ENCODE assay signal across 9 mouse cellular contexts in the genomic region with DNA sequence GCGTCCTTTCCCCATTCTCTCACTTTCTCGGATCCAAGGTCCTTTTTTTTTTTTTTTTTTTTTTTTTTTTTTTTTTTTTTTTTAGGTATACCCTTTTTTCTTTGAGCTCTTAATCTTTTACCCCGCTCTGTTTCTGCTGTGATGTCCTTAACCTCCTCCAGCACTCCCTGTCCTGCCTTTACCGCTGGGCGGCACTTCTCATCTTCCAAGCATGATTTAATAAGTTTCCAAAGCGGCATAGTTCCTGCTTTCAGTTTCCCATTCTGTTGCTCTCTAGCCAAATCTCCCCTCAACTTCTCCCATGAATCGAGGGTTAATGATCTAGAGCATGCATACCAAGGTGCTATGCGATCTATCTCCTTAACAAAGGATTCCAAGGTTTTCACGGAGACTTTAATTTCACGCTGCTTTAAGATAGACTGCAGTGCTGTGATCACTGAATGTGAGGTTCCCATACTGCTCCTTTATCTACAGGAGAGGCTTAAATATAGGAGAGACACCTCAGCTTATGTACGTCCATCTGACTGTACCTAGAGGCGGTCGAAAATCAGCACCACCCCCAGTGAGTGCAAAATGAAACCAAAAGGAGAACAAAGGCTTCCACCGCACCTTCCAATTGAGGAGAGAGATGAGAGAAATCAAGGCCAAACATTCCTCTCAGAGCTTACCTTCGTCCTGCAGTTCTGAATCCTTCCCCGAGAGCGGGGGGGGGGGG. TPM values are rescaled to one million over a fixed set of nuclear protein-coding genes. Genes with fewer than 3 reads are reported as not detected.
A peak's percentile ranks its signal among the peaks of the same experiment; 100 is the strongest.
DNase-seq lines count a peak whose midpoint lies in the region; ATAC-seq and TF ChIP-seq lines count a peak whose summit lies in the region.
"Had no signal": no experiment of that assay in that cellular context is flagged by ENCODE, and none has a peak within 500 bp of the region (broad histone marks: within the 10 kb centered on the region; RNA-seq: fewer than 3 reads in every experiment).

No protein-coding gene starts in this region.

- peak overlapping the region; percentile 28 for H3K4me3 ChIP-seq in forebrain, embryonic 15.5 days
- H3K4me3 ChIP-seq in forebrain, embryonic 12.5 days (replicated peaks) = no peak overlapping the region
- H3K4me3 ChIP-seq in midbrain, embryonic 14.5 days (replicated peaks; ENCODE audit: low read depth, low read length) = peak overlapping the region; percentile 15
- no peak overlapping the region for H3K4me3 ChIP-seq in midbrain, embryonic 10.5 days
- H3K4me3 ChIP-seq in forebrain, embryonic 16.5 days (replicated peaks; ENCODE audit: low read length) = peak overlapping the region; percentile 18
- H3K4me3 ChIP-seq in liver, postnatal 0 days (ENCODE audit: low read depth, low read length) = no peak overlapping the region

- H3K4me1 ChIP-seq in forebrain, embryonic 15.5 days = no peaks in the 10 kb centered on the region
- no peaks in the 10 kb centered on the region for H3K4me1 ChIP-seq in forebrain, embryonic 12.5 days
- H3K4me1 ChIP-seq in midbrain, embryonic 14.5 days (ENCODE audit: control insufficient read depth, insufficient read depth, low read length) = no peaks in the 10 kb centered on the region
- no peaks in the 10 kb centered on the region for H3K4me1 ChIP-seq in midbrain, embryonic 10.5 days
- H3K4me1 ChIP-seq in forebrain, embryonic 16.5 days (replicated peaks; ENCODE audit: control insufficient read depth, insufficient read depth, low read length) = no peaks in the 10 kb centered on the region
- no peaks in the 10 kb centered on the region for H3K4me1 ChIP-seq in liver, postnatal 0 days (ENCODE audit: insufficient read depth)

- ATAC-seq in forebrain, embryonic 15.5 days (replicated peaks) = no peak
- no peak for ATAC-seq in forebrain, embryonic 12.5 days (ENCODE audit: low FRiP score)
- no peak for ATAC-seq in midbrain, embryonic 14.5 days (ENCODE audit: low FRiP score, low TSS enrichment)
- 0 out of 2 replicates have a peak, but pooled peaks have one; percentile 36 for ATAC-seq in forebrain, embryonic 16.5 days
- ATAC-seq in liver, postnatal 0 days = no peak
- ATAC-seq: Patski had no signal

- peak; percentile 6 for DNase-seq in midbrain, embryonic 14.5 days
- DNase-seq in midbrain, embryonic 10.5 days (ENCODE audit: low spot score) = no peak
- DNase-seq in liver, postnatal 0 days = no peak
- DNase-seq in testis, postnatal 10 days (ENCODE audit: low spot score) = no peak

- TF ChIP-seq EP300 in liver, postnatal 0 days (IDR thresholded peaks at IDR 0.05; ENCODE audit: low read depth) = no peak

- no peak overlapping the region for H3K27ac ChIP-seq in forebrain, embryonic 15.5 days (replicated peaks)
- H3K27ac ChIP-seq in forebrain, embryonic 12.5 days = no peak overlapping the region
- H3K27ac ChIP-seq in midbrain, embryonic 14.5 days (replicated peaks; ENCODE audit: low read depth, low read length) = no peak overlapping the region
- no peak overlapping the region for H3K27ac ChIP-seq in midbrain, embryonic 10.5 days (replicated peaks)
- no peak overlapping the region for H3K27ac ChIP-seq in forebrain, embryonic 16.5 days (ENCODE audit: low read length)
- H3K27ac ChIP-seq in liver, postnatal 0 days (ENCODE audit: low read depth) = no peak overlapping the region
- H3K27ac ChIP-seq: liver, embryonic 14.5 days had no signal

- H3K36me3 ChIP-seq in forebrain, embryonic 15.5 days = no peaks in the 10 kb centered on the region
- no peaks in the 10 kb centered on the region for H3K36me3 ChIP-seq in forebrain, embryonic 12.5 days (replicated peaks)
- no peaks in the 10 kb centered on the region for H3K36me3 ChIP-seq in midbrain, embryonic 14.5 days (ENCODE audit: control insufficient read depth, insufficient read depth, low read length)
- no peaks in the 10 kb centered on the region for H3K36me3 ChIP-seq in midbrain, embryonic 10.5 days
- H3K36me3 ChIP-seq in forebrain, embryonic 16.5 days (ENCODE audit: control insufficient read depth, insufficient read depth) = no peaks in the 10 kb centered on the region
- H3K36me3 ChIP-seq in liver, postnatal 0 days (replicated peaks; ENCODE audit: insufficient read depth, low read length) = no peaks in the 10 kb centered on the region

- H3K9me3 ChIP-seq in forebrain, embryonic 15.5 days = no peaks in the 10 kb centered on the region
- H3K9me3 ChIP-seq in forebrain, embryonic 12.5 days = peaks cover 21% of the 10 kb centered on the region
- no peaks in the 10 kb centered on the region; the same call in 1 of the 2 replicates for H3K9me3 ChIP-seq in midbrain, embryonic 14.5 days (ENCODE audit: control insufficient read depth, low read length)
- peaks cover 25% of the 10 kb centered on the region for H3K9me3 ChIP-seq in midbrain, embryonic 10.5 days (replicated peaks)
- H3K9me3 ChIP-seq in forebrain, embryonic 16.5 days (ENCODE audit: control insufficient read depth, low read length) = no peaks in the 10 kb centered on the region
- H3K9me3 ChIP-seq in liver, postnatal 0 days (ENCODE audit: low read length) = peaks cover 7% of the 10 kb centered on the region

- 87% methylated on average over 17 of the region's 17 CpGs for WGBS in forebrain, embryonic 15.5 days
- WGBS in forebrain, embryonic 12.5 days = 87% methylated on average over 17 of the region's 17 CpGs
- WGBS in midbrain, embryonic 14.5 days = 83% methylated on average over 17 of the region's 17 CpGs
- 87% methylated on average over 17 of the region's 17 CpGs for WGBS in midbrain, embryonic 10.5 days
- 87% methylated on average over 16 of the region's 17 CpGs for WGBS in forebrain, embryonic 16.5 days
- WGBS in liver, postnatal 0 days (ENCODE audit: insufficient replicate concordance) = 88% methylated on average over 16 of the region's 17 CpGs

- H3K27me3 ChIP-seq in forebrain, embryonic 15.5 days = no peaks in the 10 kb centered on the region
- no peaks in the 10 kb centered on the region for H3K27me3 ChIP-seq in forebrain, embryonic 12.5 days
- no peaks in the 10 kb centered on the region for H3K27me3 ChIP-seq in midbrain, embryonic 14.5 days (ENCODE audit: control insufficient read depth, insufficient read depth, low read length)
- H3K27me3 ChIP-seq in midbrain, embryonic 10.5 days (ENCODE audit: low read depth, poor library complexity, severe bottlenecking) = no peaks in the 10 kb centered on the region
- no peaks in the 10 kb centered on the region for H3K27me3 ChIP-seq in forebrain, embryonic 16.5 days (replicated peaks; ENCODE audit: control insufficient read depth, insufficient read depth, low read length)
- no peaks in the 10 kb centered on the region for H3K27me3 ChIP-seq in liver, postnatal 0 days (ENCODE audit: insufficient read depth, low read length)
- H3K27me3 ChIP-seq: Patski had no signal

- no peak for TF ChIP-seq CTCF in liver, postnatal 0 days (IDR thresholded peaks at IDR 0.05; ENCODE audit: low read depth)

- peak overlapping the region; percentile 24 for H3K4me2 ChIP-seq in forebrain, embryonic 15.5 days (replicated peaks)
- H3K4me2 ChIP-seq in forebrain, embryonic 12.5 days = no peak overlapping the region
- peak overlapping the region; percentile 27; the same call in 1 of the 2 replicates for H3K4me2 ChIP-seq in midbrain, embryonic 14.5 days (ENCODE audit: low read length)
- peak overlapping the region; percentile 12 for H3K4me2 ChIP-seq in forebrain, embryonic 16.5 days (ENCODE audit: low read length)
- no peak overlapping the region for H3K4me2 ChIP-seq in liver, postnatal 0 days (ENCODE audit: low read depth, low read length)

- H3K9ac ChIP-seq in forebrain, embryonic 15.5 days (replicated peaks) = no peak overlapping the region
- H3K9ac ChIP-seq in forebrain, embryonic 12.5 days = no peak overlapping the region
- H3K9ac ChIP-seq in midbrain, embryonic 14.5 days (replicated peaks; ENCODE audit: low read length) = no peak overlapping the region
- H3K9ac ChIP-seq in forebrain, embryonic 16.5 days (replicated peaks; ENCODE audit: low read depth, low read length) = peak overlapping the region; percentile 13; the same call in 1 of the 2 replicates
- H3K9ac ChIP-seq in liver, postnatal 0 days (replicated peaks) = no peak overlapping the region
- H3K9ac ChIP-seq: liver, embryonic 14.5 days had no signal

RNA-seq across cellular contexts. Expression of gene Nelfa, which starts 17.4 kb away (rescaled TPM):
- polyA plus RNA-seq in forebrain, embryonic 15.5 days (2015; fragmentation: Nextera tagmentation; extraction: Ambion mirVana) = 43.5 and 46.9 TPM in 2 replicates
- polyA plus RNA-seq in forebrain, embryonic 12.5 days (2016; fragmentation: Nextera tagmentation; extraction: Ambion mirVana) = 63.7 and 73.8 TPM in 2 replicates
- polyA plus RNA-seq in midbrain, embryonic 14.5 days (2014; fragmentation: Nextera tagmentation; extraction: Ambion mirVana) = 37.6 and 41.4 TPM in 2 replicates
- 85.4 and 88.1 TPM in 2 replicates for polyA plus RNA-seq in midbrain, embryonic 10.5 days (2016; fragmentation: Nextera tagmentation; extraction: Ambion mirVana)
- 45.3 and 47.5 TPM in 2 replicates for polyA plus RNA-seq in forebrain, embryonic 16.5 days (2015; fragmentation: Nextera tagmentation; extraction: Ambion mirVana)
- polyA plus RNA-seq in liver, postnatal 0 days (2015; fragmentation: Nextera tagmentation; extraction: Ambion mirVana) = 12.3 and 13.0 TPM in 2 replicates

RNA-seq across cellular contexts. Expression of gene Gm1673, which starts 29.6 kb away (rescaled TPM):
- 544 and 580 TPM in 2 replicates for polyA plus RNA-seq in forebrain, embryonic 15.5 days (2015; fragmentation: Nextera tagmentation; extraction: Ambion mirVana)
- 387 and 405 TPM in 2 replicates for polyA plus RNA-seq in forebrain, embryonic 12.5 days (2016; fragmentation: Nextera tagmentation; extraction: Ambion mirVana)
- polyA plus RNA-seq in midbrain, embryonic 14.5 days (2014; fragmentation: Nextera tagmentation; extraction: Ambion mirVana) = 456 and 786 TPM in 2 replicates
- polyA plus RNA-seq in midbrain, embryonic 10.5 days (2016; fragmentation: Nextera tagmentation; extraction: Ambion mirVana) = 288 and 309 TPM in 2 replicates
- 435 and 524 TPM in 2 replicates for polyA plus RNA-seq in forebrain, embryonic 16.5 days (2015; fragmentation: Nextera tagmentation; extraction: Ambion mirVana)
- 3.6 and 6.0 TPM in 2 replicates for polyA plus RNA-seq in liver, postnatal 0 days (2015; fragmentation: Nextera tagmentation; extraction: Ambion mirVana)

RNA-seq across cellular contexts. Expression of gene Nat8l, which starts 42.2 kb away (rescaled TPM):
- 4.0 and 4.8 TPM in 2 replicates for polyA plus RNA-seq in forebrain, embryonic 15.5 days (2015; fragmentation: Nextera tagmentation; extraction: Ambion mirVana)
- polyA plus RNA-seq in forebrain, embryonic 12.5 days (2016; fragmentation: Nextera tagmentation; extraction: Ambion mirVana) = 2.4 and 3.1 TPM in 2 replicates
- polyA plus RNA-seq in midbrain, embryonic 14.5 days (2014; fragmentation: Nextera tagmentation; extraction: Ambion mirVana) = 3.2 and 4.8 TPM in 2 replicates
- polyA plus RNA-seq in midbrain, embryonic 10.5 days (2016; fragmentation: Nextera tagmentation; extraction: Ambion mirVana) = 1.5 and 2.2 TPM in 2 replicates
- polyA plus RNA-seq in forebrain, embryonic 16.5 days (2015; fragmentation: Nextera tagmentation; extraction: Ambion mirVana) = 3.8 and 4.7 TPM in 2 replicates
- polyA plus RNA-seq in liver, postnatal 0 days (2015; fragmentation: Nextera tagmentation; extraction: Ambion mirVana) = 0.08 and 0.14 TPM in 2 replicates

Comparison
In these comparisons a context has a peak if more than half of its experiments do, and no peak if none do; other contexts are left out.
1. H3K4me2 ChIP-seq: peak in forebrain, embryonic 15.5 days (single experiment), midbrain, embryonic 14.5 days (single experiment) and forebrain, embryonic 16.5 days (single experiment); none in forebrain, embryonic 12.5 days (single experiment) and liver, postnatal 0 days (single experiment).
2. H3K4me3 ChIP-seq: peak in forebrain, embryonic 15.5 days (single experiment), midbrain, embryonic 14.5 days (single experiment) and forebrain, embryonic 16.5 days (single experiment); none in forebrain, embryonic 12.5 days (single experiment), midbrain, embryonic 10.5 days (single experiment) and liver, postnatal 0 days (single experiment).
3. RNA of gene Gm1673, which starts 29.6 kb away (polyA plus RNA-seq): 544 to 580 TPM in forebrain, embryonic 15.5 days, 435 to 524 TPM in forebrain, embryonic 16.5 days, 456 to 786 TPM in midbrain, embryonic 14.5 days, 387 to 405 TPM in forebrain, embryonic 12.5 days and 288 to 309 TPM in midbrain, embryonic 10.5 days; 3.6 to 6.0 TPM in liver, postnatal 0 days; every median in the first group is over 10 times any median in the second.